In genomic region chr10:8185586-8185985, GRCm38 (mm10) we compare ENCODE assay signal across 27 mouse cellular contexts.
DNase-seq lines count a peak whose midpoint lies in the region; ATAC-seq and TF ChIP-seq lines count a peak whose summit lies in the region.
"Had no signal": no experiment of that assay in that cellular context is flagged by ENCODE, and none has a peak within 500 bp of the region (broad histone marks: within the 10 kb centered on the region; RNA-seq: fewer than 3 reads in every experiment).

No protein-coding gene starts in this region.

- WGBS in liver, adult 2 months = 77% methylated on average over 4 of the region's 4 CpGs
- 90% methylated on average over 4 of the region's 4 CpGs for WGBS in liver, embryonic 11.5 days
- 58% methylated on average over 4 of the region's 4 CpGs for WGBS in embryonic facial prominence, embryonic 14.5 days
- WGBS in stomach, embryonic 16.5 days = 47% methylated on average over 4 of the region's 4 CpGs

- no peak overlapping the region for H3K27ac ChIP-seq in liver, adult 2 months (replicated peaks; ENCODE audit: insufficient read depth, low read depth, low read length)
- no peak overlapping the region for H3K27ac ChIP-seq in liver, embryonic 11.5 days (ENCODE audit: low read depth, low read length)
- H3K27ac ChIP-seq in embryonic facial prominence, embryonic 14.5 days (replicated peaks; ENCODE audit: low read depth, low read length) = no peak overlapping the region
- H3K27ac ChIP-seq in stomach, embryonic 16.5 days (ENCODE audit: low read length) = 0 out of 2 replicates have a peak overlapping the region, but pooled peaks have one; percentile 36
- H3K27ac ChIP-seq: embryonic facial prominence, embryonic 15.5 days; forebrain, embryonic 13.5 days; hindbrain, embryonic 13.5 days; limb, embryonic 12.5 days; liver, embryonic 14.5 days; midbrain, embryonic 12.5 days; neural tube, embryonic 13.5 days had no signal

- no peak for TF ChIP-seq CTCF in liver, adult 2 months (IDR thresholded peaks at IDR 0.05; ENCODE audit: low read depth, low read length)

- no peaks in the 10 kb centered on the region for H3K79me2 ChIP-seq in liver, adult 2 months (ENCODE audit: control insufficient read depth, insufficient read depth, low read length)

- peak; percentile 50 for DNase-seq in embryo, embryonic 10 days (ENCODE audit: low spot score)
- DNase-seq in embryo, embryonic 10.5 days (ENCODE audit: low spot score) = no peak
- peak; percentile 61 for DNase-seq in liver, adult 2 months (ENCODE audit: extremely low read depth, low read depth, low spot score)
- no peak for DNase-seq in liver, embryonic 11.5 days (ENCODE audit: low spot score)
- peak; percentile 81 for DNase-seq in embryonic facial prominence, embryonic 14.5 days (ENCODE audit: low spot score)
- no peak for DNase-seq in gastrocnemius, adult 8-10 months (ENCODE audit: low spot score in 2 of 2)
- DNase-seq: cerebellum, adult 8-10 months; cerebellum, postnatal 25 days; embryo, embryonic 11 days; gastrocnemius, postnatal 25 days; heart, adult 18-20 months; heart, postnatal 4 days; kidney, adult 11 months; kidney, postnatal 14 days; layer of hippocampus, adult 9-11 months; lung, postnatal 36 days; thymus, postnatal 14 days had no signal

- TF ChIP-seq POLR2A in liver, adult 2 months (IDR thresholded peaks at IDR 0.05; ENCODE audit: extremely low read depth, insufficient read depth, low read length) = no peak

- H3K27me3 ChIP-seq in liver, adult 2 months (ENCODE audit: control insufficient read depth, insufficient read depth, low read length) = no peaks in the 10 kb centered on the region
- H3K27me3 ChIP-seq in liver, embryonic 11.5 days (replicated peaks; ENCODE audit: control insufficient read depth, insufficient read depth, low read length) = no peaks in the 10 kb centered on the region
- no peaks in the 10 kb centered on the region for H3K27me3 ChIP-seq in embryonic facial prominence, embryonic 14.5 days (replicated peaks; ENCODE audit: control insufficient read depth, insufficient read depth, low read length)
- no peaks in the 10 kb centered on the region for H3K27me3 ChIP-seq in stomach, embryonic 16.5 days (ENCODE audit: control insufficient read depth, insufficient read depth, low read length)
- H3K27me3 ChIP-seq: embryonic facial prominence, embryonic 15.5 days; forebrain, embryonic 13.5 days; hindbrain, embryonic 13.5 days; limb, embryonic 12.5 days; neural tube, embryonic 13.5 days; Patski had no signal

- no peaks in the 10 kb centered on the region for H3K9me3 ChIP-seq in liver, embryonic 11.5 days (ENCODE audit: control insufficient read depth, low read length)
- H3K9me3 ChIP-seq in embryonic facial prominence, embryonic 14.5 days (ENCODE audit: control insufficient read depth, low read length) = no peaks in the 10 kb centered on the region
- H3K9me3 ChIP-seq in stomach, embryonic 16.5 days (replicated peaks; ENCODE audit: control insufficient read depth, low read length) = no peaks in the 10 kb centered on the region
- H3K9me3 ChIP-seq: embryonic facial prominence, embryonic 15.5 days; forebrain, embryonic 13.5 days; hindbrain, embryonic 13.5 days; limb, embryonic 12.5 days; midbrain, embryonic 12.5 days; neural tube, embryonic 13.5 days had no signal

- H3K4me3 ChIP-seq in liver, adult 2 months (ENCODE audit: insufficient read depth, low read depth, low read length) = no peak overlapping the region
- no peak overlapping the region for H3K4me3 ChIP-seq in liver, embryonic 11.5 days (ENCODE audit: low read depth, low read length)
- H3K4me3 ChIP-seq in embryonic facial prominence, embryonic 14.5 days (ENCODE audit: low read depth, low read length) = no peak overlapping the region
- no peak overlapping the region for H3K4me3 ChIP-seq in stomach, embryonic 16.5 days (replicated peaks; ENCODE audit: low read length)
- H3K4me3 ChIP-seq: embryonic facial prominence, embryonic 15.5 days; forebrain, embryonic 13.5 days; hindbrain, embryonic 13.5 days; limb, embryonic 12.5 days; midbrain, embryonic 12.5 days; neural tube, embryonic 13.5 days had no signal

- ATAC-seq in liver, embryonic 11.5 days (replicated peaks; ENCODE audit: low FRiP score) = no peak
- no peak for ATAC-seq in embryonic facial prominence, embryonic 14.5 days (ENCODE audit: low read depth)
- ATAC-seq in stomach, embryonic 16.5 days (ENCODE audit: insufficient read depth, low FRiP score) = no peak
- ATAC-seq: forebrain, embryonic 13.5 days; Patski had no signal

- H3K4me2 ChIP-seq in liver, embryonic 11.5 days = no peak overlapping the region
- H3K4me2 ChIP-seq in embryonic facial prominence, embryonic 14.5 days (ENCODE audit: low read depth, low read length) = no peak overlapping the region
- no peak overlapping the region for H3K4me2 ChIP-seq in stomach, embryonic 16.5 days (ENCODE audit: low read depth, low read length)
- H3K4me2 ChIP-seq: embryonic facial prominence, embryonic 15.5 days; forebrain, embryonic 13.5 days; heart, embryonic 11.5 days; hindbrain, embryonic 13.5 days; limb, embryonic 12.5 days; midbrain, embryonic 12.5 days; neural tube, embryonic 13.5 days had no signal

- no peak overlapping the region for H3K9ac ChIP-seq in liver, adult 2 months (ENCODE audit: low read depth, low read length)
- H3K9ac ChIP-seq in liver, embryonic 11.5 days (ENCODE audit: low read depth, low read length) = no peak overlapping the region
- H3K9ac ChIP-seq in embryonic facial prominence, embryonic 14.5 days (ENCODE audit: low read depth, low read length) = no peak overlapping the region
- no peak overlapping the region for H3K9ac ChIP-seq in stomach, embryonic 16.5 days (ENCODE audit: low read length)
- H3K9ac ChIP-seq: embryonic facial prominence, embryonic 15.5 days; forebrain, embryonic 13.5 days; hindbrain, embryonic 13.5 days; limb, embryonic 12.5 days; liver, embryonic 14.5 days; midbrain, embryonic 12.5 days; neural tube, embryonic 13.5 days had no signal

- no peaks in the 10 kb centered on the region for H3K36me3 ChIP-seq in liver, adult 2 months (ENCODE audit: control insufficient read depth, insufficient read depth, low read length)
- H3K36me3 ChIP-seq in liver, embryonic 11.5 days (ENCODE audit: control insufficient read depth, insufficient read depth, low read length) = no peaks in the 10 kb centered on the region
- H3K36me3 ChIP-seq in embryonic facial prominence, embryonic 14.5 days (ENCODE audit: control insufficient read depth, insufficient read depth, low read length) = no peaks in the 10 kb centered on the region
- no peaks in the 10 kb centered on the region for H3K36me3 ChIP-seq in stomach, embryonic 16.5 days (ENCODE audit: control insufficient read depth, insufficient read depth, low read length)
- H3K36me3 ChIP-seq: embryonic facial prominence, embryonic 15.5 days; hindbrain, embryonic 13.5 days; limb, embryonic 12.5 days; midbrain, embryonic 12.5 days; neural tube, embryonic 13.5 days had no signal

- H3K4me1 ChIP-seq in liver, adult 2 months (ENCODE audit: control insufficient read depth, insufficient read depth, low read length) = no peaks in the 10 kb centered on the region
- H3K4me1 ChIP-seq in liver, embryonic 11.5 days (replicated peaks; ENCODE audit: control insufficient read depth, insufficient read depth, low read length) = no peaks in the 10 kb centered on the region
- H3K4me1 ChIP-seq in embryonic facial prominence, embryonic 14.5 days (ENCODE audit: control insufficient read depth, insufficient read depth, low read length) = no peaks in the 10 kb centered on the region
- no peaks in the 10 kb centered on the region; the same call in 1 of the 2 replicates for H3K4me1 ChIP-seq in stomach, embryonic 16.5 days (ENCODE audit: control insufficient read depth, insufficient read depth, low read length)
- H3K4me1 ChIP-seq: embryonic facial prominence, embryonic 15.5 days; forebrain, embryonic 13.5 days; hindbrain, embryonic 13.5 days; midbrain, embryonic 12.5 days had no signal

Comparison
In these comparisons a context has a peak if more than half of its experiments do, and no peak if none do; other contexts are left out.
1. DNase-seq: peak in embryo, embryonic 10 days (single experiment), liver, adult 2 months (single experiment) and embryonic facial prominence, embryonic 14.5 days (single experiment); none in embryo, embryonic 10.5 days (single experiment), liver, embryonic 11.5 days (single experiment) and gastrocnemius, adult 8-10 months (0 of 2).